Mouse (Mus musculus): ENCODE results near the gene Sbno2.

Sbno2 gene

DNA sequence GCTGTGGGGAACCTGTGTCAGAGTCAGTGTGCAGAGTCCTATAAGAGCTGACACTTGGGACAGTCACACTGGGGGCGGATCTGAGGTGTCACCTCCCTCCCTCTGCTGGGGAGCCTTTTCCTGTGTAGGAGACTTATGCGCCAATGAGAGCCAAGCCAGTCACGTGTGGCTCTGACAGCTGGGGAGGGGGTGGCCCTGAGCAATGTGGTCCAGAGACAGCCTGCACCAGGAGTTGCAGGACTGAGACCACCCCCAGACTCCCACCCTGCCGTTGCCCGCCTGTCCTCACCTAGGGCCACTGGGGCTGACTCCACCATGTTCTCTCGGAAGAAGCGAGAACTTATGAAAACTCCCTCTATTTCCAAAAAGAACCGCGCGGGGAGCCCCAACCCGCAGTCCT lies 88.9 kb downstream of the Sbno2 start, which contains the start of gene Arhgap45:
Arhgap45 (plus strand) TSS at position 143 of the 400 bp plus-strand sequence.
- no peak for DNase-seq

DNA sequence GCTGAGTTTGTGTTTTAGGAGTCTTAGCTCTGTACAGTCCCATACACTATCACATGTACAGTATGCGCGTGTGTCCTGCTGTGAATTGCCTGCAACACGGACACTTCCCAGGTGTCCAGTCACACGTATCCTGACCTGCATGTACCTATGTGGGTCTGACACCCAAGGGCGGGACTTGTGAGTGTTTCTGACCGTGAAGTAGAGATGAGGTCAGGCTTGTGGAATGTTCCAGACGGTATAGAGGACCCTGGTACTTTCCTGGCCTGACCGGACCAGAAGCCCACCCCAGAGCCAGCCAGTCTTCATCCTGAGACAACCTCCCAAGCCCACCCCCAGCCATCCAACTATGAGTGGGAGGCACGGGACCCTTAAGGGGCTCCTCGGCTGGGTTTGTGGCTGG lies 89.8 kb downstream of the Sbno2 start:
- no peak for DNase-seq

DNA sequence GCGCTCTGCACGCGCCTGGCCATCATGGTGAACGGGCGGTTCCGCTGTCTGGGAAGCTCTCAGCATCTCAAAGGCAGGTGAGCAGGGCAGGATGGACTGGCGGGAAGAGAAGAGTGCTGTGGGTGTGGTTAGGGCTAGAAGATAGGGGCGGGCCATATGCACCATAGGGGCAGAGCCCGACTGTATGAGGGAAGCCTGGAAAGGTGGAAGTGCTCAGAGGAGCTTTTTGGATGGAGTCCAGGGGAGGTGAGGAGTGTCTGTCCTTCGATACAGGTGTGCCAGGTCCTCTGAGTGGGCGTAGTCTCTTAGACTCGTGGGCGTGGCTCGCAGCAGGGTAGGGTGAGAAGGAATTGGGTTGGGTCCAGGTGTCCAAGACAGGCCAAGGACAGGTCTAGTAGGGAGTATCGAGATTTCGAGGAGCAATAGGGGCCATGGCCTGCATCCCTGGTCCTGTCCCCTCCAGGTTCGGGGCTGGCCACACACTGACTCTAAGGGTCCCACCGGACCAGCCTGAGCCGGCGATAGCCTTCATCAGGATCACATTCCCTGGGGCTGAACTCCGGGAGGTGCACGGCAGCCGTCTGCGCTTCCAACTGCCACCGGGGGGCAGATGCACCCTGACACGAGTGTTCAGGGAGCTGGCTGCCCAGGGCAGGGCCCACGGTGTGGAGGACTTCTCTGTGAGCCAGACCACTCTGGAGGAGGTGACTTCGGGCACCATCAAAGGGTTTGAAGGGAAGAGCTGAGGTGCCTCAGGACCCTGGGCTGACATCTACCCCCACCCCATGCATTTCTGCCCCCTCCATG lies 90.7 kb downstream of the Sbno2 start:
- DNase-seq: no peak

GRCm38 (mm10) chr10:80013609-80014008 lies 91.8 kb downstream of the Sbno2 start:
- DNase-seq: no peak

DNA sequence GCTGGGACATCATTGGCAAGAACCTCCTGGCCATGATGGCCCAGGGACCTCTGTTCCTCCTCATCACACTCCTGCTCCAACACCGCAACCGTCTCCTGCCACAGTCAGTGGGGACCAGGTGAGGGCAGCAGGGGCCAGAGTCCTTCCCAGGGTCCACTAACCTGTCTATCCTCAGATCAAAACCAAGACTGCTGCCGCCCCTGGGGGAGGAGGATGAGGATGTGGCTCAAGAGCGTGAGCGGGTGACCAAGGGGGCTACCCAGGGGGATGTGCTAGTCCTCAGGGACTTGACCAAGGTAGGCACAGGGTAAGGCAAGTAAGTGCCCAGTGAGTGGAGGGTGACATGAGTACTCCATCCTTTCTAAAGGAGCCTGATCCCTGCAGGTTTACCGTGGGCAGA lies 93.6 kb downstream of the Sbno2 start:
- DNase-seq: no peak
